In genomic region chr5:135763526-135763925, GRCm38 (mm10) we compare ENCODE assay signal across 7 mouse cellular contexts. TPM values are rescaled to one million over a fixed set of nuclear protein-coding genes. Genes with fewer than 3 reads are reported as not detected.
DNase-seq lines count a peak whose midpoint lies in the region; ATAC-seq and TF ChIP-seq lines count a peak whose summit lies in the region.

No protein-coding gene starts in this region.

- peaks cover 3% of the 10 kb centered on the region for H3K27me3 ChIP-seq in C2C12 (ENCODE audit: control insufficient read depth, insufficient read depth, insufficient read length)
- peaks cover 5% of the 10 kb centered on the region; the same call in 1 of the 2 replicates for H3K27me3 ChIP-seq in E14TG2a.4 (ENCODE audit: insufficient read depth, low read length)
- no peaks in the 10 kb centered on the region for H3K27me3 ChIP-seq in lung, embryonic 14.5 days (ENCODE audit: insufficient read depth, low read length)

- no peaks in the 10 kb centered on the region for H3K9me3 ChIP-seq in E14TG2a.4 (ENCODE audit: low read length)
- no peaks in the 10 kb centered on the region for H3K9me3 ChIP-seq in lung, embryonic 14.5 days (ENCODE audit: low read depth, low read length)

- no peaks in the 10 kb centered on the region for H3K4me1 ChIP-seq in E14TG2a.4 (replicated peaks; ENCODE audit: low read depth, low read length)
- no peaks in the 10 kb centered on the region for H3K4me1 ChIP-seq in lung, embryonic 14.5 days (ENCODE audit: insufficient read depth)

- H3K4me2 ChIP-seq in lung, embryonic 14.5 days, result no peak overlapping the region

- H3K36me3 ChIP-seq in C2C12 (ENCODE audit: control insufficient read depth, insufficient read depth), result no peaks in the 10 kb centered on the region
- no peaks in the 10 kb centered on the region for H3K36me3 ChIP-seq in E14TG2a.4 (ENCODE audit: insufficient read depth, low read length)
- H3K36me3 ChIP-seq in lung, embryonic 14.5 days (ENCODE audit: insufficient read depth), result no peaks in the 10 kb centered on the region

- peak; percentile 43 for DNase-seq in c-Kit-positive CD71-positive TER-119-negative erythroid progenitor cells, embryonic 14.5 days (ENCODE audit: low read depth)
- peak; percentile 79 for DNase-seq in kidney, postnatal 14 days
- DNase-seq in lung, embryonic 14.5 days, result peak; percentile 91
- DNase-seq in right cerebral cortex, adult 2 months (ENCODE audit: low spot score in 2 of 2), result peak; percentile 79 to 82

- no peak overlapping the region for H3K4me3 ChIP-seq in C2C12 (ENCODE audit: insufficient read depth, poor library complexity, severe bottlenecking)
- H3K4me3 ChIP-seq in E14TG2a.4 (replicated peaks; ENCODE audit: low read length), result no peak overlapping the region
- H3K4me3 ChIP-seq in lung, embryonic 14.5 days (ENCODE audit: low read depth, low read length), result no peak overlapping the region

- no peak overlapping the region for H3K27ac ChIP-seq in lung, embryonic 14.5 days (ENCODE audit: low read depth)

- ATAC-seq in frontal cortex, adult (ENCODE audit: low TSS enrichment), result peak; percentile 65; the same call in 1 of the 2 replicates
- ATAC-seq in lung, embryonic 14.5 days (ENCODE audit: insufficient read depth), result no peak

- peak; percentile 84 for TF ChIP-seq CTCF in C2C12 (IDR thresholded peaks at IDR 0.05; ENCODE audit: control insufficient read depth, insufficient read depth, insufficient read length)
- peak; percentile 50 for TF ChIP-seq CTCF in E14TG2a.4 (conservative IDR thresholded peaks at IDR 0.05; ENCODE audit: low read length)
- TF ChIP-seq CTCF in lung, embryonic 14.5 days (IDR thresholded peaks at IDR 0.05; ENCODE audit: low read depth), result peak; percentile 89

- no peak overlapping the region for H3K9ac ChIP-seq in lung, embryonic 14.5 days

- H3ac ChIP-seq in C2C12 (ENCODE audit: control insufficient read depth, insufficient read length, low read depth), result no peak overlapping the region

- H3K79me3 ChIP-seq in C2C12 (ENCODE audit: low read depth), result no peaks in the 10 kb centered on the region

- WGBS in lung, embryonic 14.5 days, result 5% methylated on average over 7 of the region's 7 CpGs

- no peaks in the 10 kb centered on the region for H3K79me2 ChIP-seq in C2C12 (ENCODE audit: control insufficient read depth, insufficient read depth)

TF ChIP-seq in C2C12, 6 proteins besides CTCF, POLR2A, EP300 and RAD21:
- TF ChIP-seq MAX (IDR thresholded peaks at IDR 0.05), result no peak
- TF ChIP-seq FOSL1 (IDR thresholded peaks at IDR 0.05; ENCODE audit: insufficient read depth, low read length, poor library complexity, severe bottlenecking), result no peak

RNA-seq across cellular contexts. Expression of gene Styxl1, which starts 14.7 kb away (rescaled TPM):
- not detected for polyA plus RNA-seq in C2C12 (2012; fragmentation: generic; extraction: Trizol)
- not detected in 2 replicates for polyA plus RNA-seq in lung, embryonic 14.5 days (2014; fragmentation: Nextera tagmentation; extraction: Ambion mirVana)

RNA-seq across cellular contexts. Expression of gene Mdh2, which starts 14.8 kb away (rescaled TPM):
- 700 TPM for polyA plus RNA-seq in C2C12 (2012; fragmentation: generic; extraction: Trizol)
- polyA plus RNA-seq in lung, embryonic 14.5 days (2014; fragmentation: Nextera tagmentation; extraction: Ambion mirVana), result 464 and 470 TPM in 2 replicates

RNA-seq across cellular contexts. Expression of gene Tmem120a, which starts 19.3 kb away (rescaled TPM):
- 75.2 TPM for polyA plus RNA-seq in C2C12 (2012; fragmentation: generic; extraction: Trizol)
- 38.6 and 43.5 TPM in 2 replicates for polyA plus RNA-seq in lung, embryonic 14.5 days (2014; fragmentation: Nextera tagmentation; extraction: Ambion mirVana)

RNA-seq across cellular contexts. Expression of gene Srrm3, which starts 43.2 kb away (rescaled TPM):
- not detected for polyA plus RNA-seq in C2C12 (2012; fragmentation: generic; extraction: Trizol)
- polyA plus RNA-seq in lung, embryonic 14.5 days (2014; fragmentation: Nextera tagmentation; extraction: Ambion mirVana), result 0.17 and 0.38 TPM in 2 replicates
